Mouse (Mus musculus) Muller cell, postnatal 12 days (primary cell): ENCODE measurements at regions not wholly inside any gene's neighbourhood (a gene's known extent, or its start where the extent isn't known, plus 50 kb on each side); places are given as distances from the start of the nearest gene placed in this dataset.

Experiments used
- DNase-seq: peaks from one replicate; pipeline ENCODE4 v3.0.0-alpha.2; 2015; ENCODE audit errors: inconsistent ontology term

DNA sequence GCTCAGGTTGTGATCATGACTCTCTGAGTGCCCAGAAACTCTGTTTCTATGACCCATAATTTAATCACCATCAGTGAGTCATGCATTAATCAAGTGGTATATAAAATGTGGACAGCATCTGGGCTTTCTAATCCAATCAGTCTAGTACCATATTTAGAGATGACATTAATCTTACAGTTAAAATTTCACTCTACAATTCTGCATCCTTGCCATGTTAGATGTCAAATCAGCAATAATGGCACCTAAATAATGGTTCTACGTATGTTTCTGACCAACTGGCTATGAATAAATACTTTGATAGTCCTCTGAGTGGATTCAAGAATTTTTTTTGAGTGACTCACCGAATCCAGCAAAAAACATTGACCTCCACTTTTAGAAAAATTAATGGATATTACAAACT lies 383.0 kb upstream of the Gm12666 start:
- DNase-seq = no peak

- DNase-seq = no peak
Measured at GRCm38 (mm10) chr4:92565357-92565756, 373.8 kb upstream of the Gm12666 start.

DNA sequence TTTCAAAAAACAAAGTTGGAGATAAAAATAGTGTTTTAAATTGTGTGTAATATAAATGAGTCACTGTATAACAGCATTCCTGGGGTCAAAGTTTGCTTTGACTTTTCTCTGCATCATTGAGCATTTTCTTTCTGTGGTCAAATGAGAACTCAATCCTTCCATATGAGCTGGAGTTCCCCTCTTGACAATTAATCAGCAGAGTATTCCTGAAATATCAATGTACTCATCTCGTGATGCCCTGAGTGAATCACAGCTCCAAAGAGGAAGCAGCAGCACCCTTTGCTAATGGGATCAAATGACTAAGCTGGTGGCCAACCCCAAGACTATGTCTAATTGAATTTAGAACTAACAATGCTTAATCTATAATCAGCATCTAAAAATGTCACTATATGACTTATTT lies 363.6 kb upstream of the Gm12666 start:
- peak; percentile 57 for DNase-seq

DNA sequence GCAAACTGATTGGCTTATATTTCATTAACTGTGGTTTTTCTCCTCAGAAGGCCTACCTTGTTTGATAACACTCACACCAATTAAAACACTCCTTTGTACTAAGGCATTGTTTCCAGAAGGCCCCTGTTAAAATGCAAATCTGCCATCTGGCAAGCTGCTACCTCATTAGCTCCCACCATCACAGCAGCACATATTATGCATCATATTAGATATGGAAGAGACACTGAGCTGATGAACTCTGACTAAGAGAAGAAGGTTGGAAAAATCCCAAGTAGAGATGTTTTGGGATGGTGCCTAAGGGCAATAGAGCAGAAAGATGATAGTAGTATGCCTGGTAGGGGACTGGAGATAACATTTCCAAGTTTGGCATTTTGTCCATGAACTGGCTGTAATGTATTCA lies 350.5 kb upstream of the Gm12666 start:
- DNase-seq = no peak

GRCm38 (mm10) chr4:92538296-92538695 lies 346.7 kb upstream of the Gm12666 start:
- DNase-seq = no peak

GRCm38 (mm10) chr4:92502010-92502409 lies 310.5 kb upstream of the Gm12666 start:
- DNase-seq = no peak

DNA sequence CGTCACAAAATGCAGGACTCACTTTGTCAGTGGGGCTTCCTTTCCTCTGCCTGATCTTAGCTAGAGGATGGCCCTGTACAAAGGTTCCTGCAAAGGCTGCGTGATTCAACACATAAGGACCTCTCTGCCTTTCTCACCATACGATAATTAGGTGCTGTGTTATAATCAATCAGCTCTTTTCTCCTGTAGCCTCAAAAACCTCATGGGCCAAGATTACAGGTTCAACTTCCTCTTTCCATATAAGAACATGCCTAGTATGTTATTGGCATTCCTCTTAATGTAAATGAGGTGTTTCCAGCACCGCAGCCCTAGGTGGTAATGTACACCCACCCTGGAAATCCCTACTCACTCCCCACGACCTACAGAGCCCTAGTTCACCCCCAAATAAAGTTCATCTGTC lies 308.6 kb upstream of the Gm12666 start:
- DNase-seq = no peak

DNA sequence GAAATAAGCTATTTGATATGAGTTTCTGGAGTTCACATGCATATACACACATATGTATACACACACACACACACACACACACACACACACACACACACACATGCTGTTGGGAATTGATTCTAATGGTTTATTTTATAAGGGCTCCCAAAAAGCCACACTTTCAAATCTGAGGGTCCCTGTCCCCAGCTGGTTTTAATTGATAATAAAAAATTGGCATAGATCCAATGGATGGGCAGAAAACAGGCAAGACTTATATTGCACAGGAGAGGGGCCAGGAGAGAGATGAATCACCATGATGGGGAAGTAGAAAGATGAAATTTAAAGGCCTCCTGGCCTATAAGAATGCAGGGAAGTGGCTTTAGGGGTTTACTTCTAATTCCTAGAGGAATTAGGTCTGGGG lies 295.1 kb upstream of the Gm12666 start:
- no peak for DNase-seq

DNA sequence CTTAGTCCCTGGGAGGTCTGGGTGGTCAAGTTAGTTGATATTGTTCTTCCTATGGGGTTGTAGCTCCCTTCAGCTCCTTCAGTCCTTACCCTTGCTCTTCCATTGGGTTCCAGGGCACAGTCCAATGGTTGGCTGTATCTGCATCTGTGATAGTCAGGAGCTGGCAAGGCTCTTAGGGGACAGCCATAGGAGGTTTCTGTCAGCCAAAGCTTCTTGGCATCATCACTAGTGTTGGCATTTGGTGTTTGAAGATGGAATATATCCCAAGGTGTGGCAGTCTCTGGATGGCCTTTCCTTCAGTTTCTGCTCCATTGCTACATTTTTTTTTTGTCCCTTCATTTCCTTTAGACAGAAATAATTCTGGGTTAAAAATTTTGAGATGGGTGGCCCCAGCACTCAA lies 266.6 kb upstream of the Gm12666 start:
- DNase-seq = no peak
